Mouse (Mus musculus): ENCODE measurements at regions not wholly inside any gene's neighbourhood (a gene's known extent, or its start where the extent isn't known, plus 50 kb on each side); places are given as distances from the start of the nearest gene placed in this dataset.
A peak's percentile ranks its signal among the peaks of the same experiment; 100 is the strongest.

- Histone ChIP-seq H3K27ac (replicated peaks) (no peak overlapping the region), H3K4me2 (replicated peaks; ENCODE audit: low read depth) (no peak overlapping the region), H3K9ac (ENCODE audit: low read length) (no peak overlapping the region), H3K4me1 (replicated peaks; ENCODE audit: control insufficient read depth, insufficient read depth) (no peaks in the 10 kb centered on the region), H3K4me3 (ENCODE audit: low read depth, low read length) (no peak overlapping the region), H3K9me3 (ENCODE audit: control insufficient read depth, low read length) (no peaks in the 10 kb centered on the region), H3K27me3 (ENCODE audit: control insufficient read depth, insufficient read depth, low read length) (no peaks in the 10 kb centered on the region), H3K36me3 (ENCODE audit: control insufficient read depth, insufficient read depth, low read length) (no peaks in the 10 kb centered on the region)
- DNase-seq (ENCODE audit: low spot score) (no peak), ATAC-seq (ENCODE audit: low FRiP score, low TSS enrichment) (no peak)
- TF ChIP-seq EP300 (optimal IDR thresholded peaks at IDR 0.05), result no peak
- WGBS, result 37% methylated on average over 2 of the region's 2 CpGs
Measured at GRCm38 (mm10) chrX:167088438-167088837, 120.7 kb downstream of the Tmsb4x start.

GRCm38 (mm10) chrX:167080821-167081220, 128.3 kb downstream of the Tmsb4x start:
- TF ChIP-seq EP300 (optimal IDR thresholded peaks at IDR 0.05) (no peak), CTCF (IDR thresholded peaks at IDR 0.05; ENCODE audit: low read depth) (no peak)
- H3K9me3 ChIP-seq (ENCODE audit: control insufficient read depth, low read length), result no peaks in the 10 kb centered on the region
- no peak overlapping the region for H3K27ac ChIP-seq (replicated peaks)
- no peaks in the 10 kb centered on the region for H3K27me3 ChIP-seq (ENCODE audit: control insufficient read depth, insufficient read depth, low read length)
- 54% methylated on average over 3 of the region's 3 CpGs for WGBS
- no peak overlapping the region for H3K4me2 ChIP-seq (replicated peaks; ENCODE audit: low read depth)
- no peak for ATAC-seq (ENCODE audit: low FRiP score, low TSS enrichment)
- DNase-seq (ENCODE audit: low spot score), result no peak
- no peak overlapping the region for H3K9ac ChIP-seq (ENCODE audit: low read length)
- H3K4me3 ChIP-seq (ENCODE audit: low read depth, low read length), result no peak overlapping the region
- no peaks in the 10 kb centered on the region for H3K36me3 ChIP-seq (ENCODE audit: control insufficient read depth, insufficient read depth, low read length)
- H3K4me1 ChIP-seq (replicated peaks; ENCODE audit: control insufficient read depth, insufficient read depth), result no peaks in the 10 kb centered on the region

DNA sequence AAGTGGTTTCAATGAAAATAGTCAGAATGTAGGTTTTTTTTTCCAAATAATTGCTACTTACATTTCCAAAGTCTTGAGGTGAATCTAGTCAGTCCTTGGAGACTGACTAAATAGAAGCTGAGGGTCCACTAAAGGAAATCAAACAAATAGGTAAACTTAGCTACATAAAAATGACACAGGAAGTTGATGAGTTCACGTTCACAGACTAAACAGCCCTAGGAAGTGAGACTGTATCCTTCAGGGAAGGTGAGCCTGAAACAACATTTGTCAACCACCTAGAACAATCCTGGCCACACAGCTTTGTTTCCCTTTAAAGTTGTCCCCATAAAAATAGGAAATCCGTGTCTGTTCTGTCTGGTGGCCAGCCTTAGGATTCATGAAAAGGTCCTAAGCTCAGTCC, 140.0 kb downstream of the Tmsb4x start:
- ATAC-seq (ENCODE audit: low FRiP score, low TSS enrichment) (no peak), DNase-seq (ENCODE audit: low spot score) (no peak)
- TF ChIP-seq CTCF (IDR thresholded peaks at IDR 0.05; ENCODE audit: low read depth) (no peak), EP300 (optimal IDR thresholded peaks at IDR 0.05) (no peak)
- Histone ChIP-seq H3K36me3 (ENCODE audit: control insufficient read depth, insufficient read depth, low read length) (no peaks in the 10 kb centered on the region), H3K9ac (ENCODE audit: low read length) (no peak overlapping the region), H3K27me3 (ENCODE audit: control insufficient read depth, insufficient read depth, low read length) (no peaks in the 10 kb centered on the region), H3K27ac (replicated peaks) (no peak overlapping the region), H3K4me3 (ENCODE audit: low read depth, low read length) (no peak overlapping the region), H3K9me3 (ENCODE audit: control insufficient read depth, low read length) (no peaks in the 10 kb centered on the region), H3K4me1 (replicated peaks; ENCODE audit: control insufficient read depth, insufficient read depth) (no peaks in the 10 kb centered on the region), H3K4me2 (replicated peaks; ENCODE audit: low read depth) (no peak overlapping the region)
- 69% methylated on average over 2 of the region's 2 CpGs for WGBS

DNA sequence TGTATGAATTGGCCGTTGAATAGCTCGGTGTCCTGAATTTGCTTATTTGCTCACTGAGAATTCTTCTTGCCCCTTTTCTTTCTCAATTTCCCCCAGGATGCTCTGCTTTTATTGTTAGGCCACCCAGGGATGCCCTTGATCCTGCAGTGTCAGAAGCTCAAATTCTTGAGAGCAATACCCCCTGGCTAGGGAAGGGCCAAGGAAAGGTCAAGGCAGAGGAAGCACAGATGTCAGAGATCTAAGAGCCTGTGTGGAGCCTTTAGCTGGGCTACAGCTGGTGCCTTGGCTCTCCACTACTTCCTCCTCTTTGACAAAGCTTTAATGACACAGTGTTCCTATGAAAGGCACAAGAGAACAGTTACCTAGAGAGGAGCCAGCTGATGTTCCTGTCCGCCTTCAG, 141.2 kb downstream of the Tmsb4x start:
- DNase-seq (ENCODE audit: low spot score) (no peak), ATAC-seq (ENCODE audit: low FRiP score, low TSS enrichment) (no peak)
- no peaks in the 10 kb centered on the region for H3K36me3 ChIP-seq (ENCODE audit: control insufficient read depth, insufficient read depth, low read length)
- no peaks in the 10 kb centered on the region for H3K9me3 ChIP-seq (ENCODE audit: control insufficient read depth, low read length)
- H3K27me3 ChIP-seq (ENCODE audit: control insufficient read depth, insufficient read depth, low read length), result no peaks in the 10 kb centered on the region
- WGBS, result 91% methylated on average over 3 of the region's 3 CpGs
- H3K4me1 ChIP-seq (replicated peaks; ENCODE audit: control insufficient read depth, insufficient read depth), result no peaks in the 10 kb centered on the region
- H3K4me3 ChIP-seq (ENCODE audit: low read depth, low read length), result no peak overlapping the region
- no peak overlapping the region for H3K27ac ChIP-seq (replicated peaks)
- no peak overlapping the region for H3K4me2 ChIP-seq (replicated peaks; ENCODE audit: low read depth)
- no peak for TF ChIP-seq CTCF (IDR thresholded peaks at IDR 0.05; ENCODE audit: low read depth)
- TF ChIP-seq EP300 (optimal IDR thresholded peaks at IDR 0.05), result no peak
- H3K9ac ChIP-seq (ENCODE audit: low read length), result no peak overlapping the region

DNA sequence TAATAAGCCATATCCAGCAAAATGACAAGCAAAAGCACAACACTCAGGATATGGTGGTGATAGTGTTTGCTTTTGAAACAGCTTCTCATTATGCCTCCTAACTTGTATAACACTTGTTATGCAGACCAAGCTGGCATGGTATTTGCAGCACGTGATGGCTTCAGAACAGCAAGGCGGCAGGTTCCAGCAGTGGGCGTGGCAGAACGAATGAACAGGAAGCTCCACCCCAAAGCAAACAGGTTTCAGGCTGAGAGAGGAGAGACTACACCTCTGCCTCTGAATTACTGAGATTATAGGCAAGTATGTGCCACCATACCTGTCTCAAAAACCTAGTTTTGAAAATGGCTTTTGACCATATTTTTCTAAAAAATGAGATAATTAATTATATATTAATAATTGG, 145.2 kb downstream of the Tmsb4x start:
- H3K27ac ChIP-seq (replicated peaks), result no peak overlapping the region
- WGBS, result 49% methylated on average over 4 of the region's 4 CpGs
- no peaks in the 10 kb centered on the region for H3K27me3 ChIP-seq (ENCODE audit: control insufficient read depth, insufficient read depth, low read length)
- peak; percentile 52 for DNase-seq (ENCODE audit: low spot score)
- no peak overlapping the region for H3K4me3 ChIP-seq (ENCODE audit: low read depth, low read length)
- ATAC-seq (ENCODE audit: low FRiP score, low TSS enrichment), result 0 out of 2 replicates have a peak, but pooled peaks have one; percentile 51
- no peaks in the 10 kb centered on the region for H3K36me3 ChIP-seq (ENCODE audit: control insufficient read depth, insufficient read depth, low read length)
- TF ChIP-seq CTCF (IDR thresholded peaks at IDR 0.05; ENCODE audit: low read depth), result no peak
- TF ChIP-seq EP300 (optimal IDR thresholded peaks at IDR 0.05), result no peak
- no peak overlapping the region for H3K4me2 ChIP-seq (replicated peaks; ENCODE audit: low read depth)
- no peak overlapping the region for H3K9ac ChIP-seq (ENCODE audit: low read length)
- no peaks in the 10 kb centered on the region for H3K9me3 ChIP-seq (ENCODE audit: control insufficient read depth, low read length)
- no peaks in the 10 kb centered on the region for H3K4me1 ChIP-seq (replicated peaks; ENCODE audit: control insufficient read depth, insufficient read depth)

DNA sequence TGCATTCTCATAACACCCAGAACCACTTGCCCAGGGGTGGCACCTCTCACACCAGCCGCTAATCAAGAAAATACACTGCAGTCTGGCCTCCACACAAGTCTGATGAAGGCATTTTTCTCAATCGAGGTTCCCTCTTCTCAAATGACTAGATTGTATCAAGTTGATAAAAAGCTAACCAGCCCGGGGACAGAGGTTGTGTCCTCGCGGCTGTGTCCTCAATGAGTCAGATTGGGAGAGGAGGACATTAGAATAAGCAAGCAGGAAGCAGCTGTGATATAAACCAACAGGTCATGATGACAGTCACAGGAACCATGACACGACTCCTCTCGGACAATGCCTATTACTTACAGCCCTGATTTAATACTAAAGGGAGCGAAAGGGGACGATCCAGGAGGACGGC, 156.7 kb downstream of the Tmsb4x start:
- Histone ChIP-seq H3K27me3 (ENCODE audit: control insufficient read depth, insufficient read depth, low read length) (no peaks in the 10 kb centered on the region), H3K4me3 (ENCODE audit: low read depth, low read length) (no peak overlapping the region), H3K9ac (ENCODE audit: low read length) (no peak overlapping the region), H3K4me2 (replicated peaks; ENCODE audit: low read depth) (no peak overlapping the region), H3K27ac (replicated peaks) (no peak overlapping the region), H3K4me1 (replicated peaks; ENCODE audit: control insufficient read depth, insufficient read depth) (no peaks in the 10 kb centered on the region), H3K36me3 (ENCODE audit: control insufficient read depth, insufficient read depth, low read length) (no peaks in the 10 kb centered on the region), H3K9me3 (ENCODE audit: control insufficient read depth, low read length) (no peaks in the 10 kb centered on the region)
- 87% methylated on average over 10 of the region's 10 CpGs for WGBS
- no peak for DNase-seq (ENCODE audit: low spot score)
- no peak for ATAC-seq (ENCODE audit: low FRiP score, low TSS enrichment)
- TF ChIP-seq EP300 (optimal IDR thresholded peaks at IDR 0.05) (no peak), CTCF (IDR thresholded peaks at IDR 0.05; ENCODE audit: low read depth) (no peak)

Measured in stomach, postnatal 0 days (tissue).